Mouse (Mus musculus) ES-Bruce4 (cell line): Measurements from ENCODE around the gene Tmprss9. TPM values are rescaled to one million over a fixed set of nuclear protein-coding genes. Genes with fewer than 3 reads are reported as not detected.

ENCODE experiments used
- H3K27ac ChIP-seq: 2 replicates; pipeline ENCODE4 v1.5.1; 2012; ENCODE audit warnings: low read length, inconsistent platforms; ENCODE audit not compliant: insufficient read depth
- H3K27me3 ChIP-seq: 2 replicates; pipeline ENCODE4 v1.6.1; 2012; ENCODE audit warnings: mild to moderate bottlenecking, low read length, inconsistent platforms; ENCODE audit not compliant: control insufficient read depth, poor library complexity, insufficient read depth, severe bottlenecking
- H3K36me3 ChIP-seq: 2 replicates; pipeline ENCODE4 v1.6.1; 2012; ENCODE audit warnings: inconsistent platforms, mild to moderate bottlenecking, low read length, moderate library complexity; ENCODE audit not compliant: control insufficient read depth, poor library complexity, insufficient read depth, severe bottlenecking
- H3K4me1 ChIP-seq: one replicate; pipeline ENCODE4 v1.8.1; 2011; ENCODE audit warnings: low read length; ENCODE audit not compliant: control insufficient read depth, insufficient read depth
- H3K4me3 ChIP-seq: 2 replicates; pipeline ENCODE4 v1.5.1; 2011; ENCODE audit warnings: low read depth, mild to moderate bottlenecking, low read length
- H3K9ac ChIP-seq: 2 replicates; pipeline ENCODE4 v1.6.1; 2012; ENCODE audit warnings: low read depth, mild to moderate bottlenecking, inconsistent platforms; ENCODE audit not compliant: poor library complexity, severe bottlenecking
- H3K9me3 ChIP-seq: replicated peaks from 2 replicates; pipeline ENCODE4 v1.6.1; 2012; ENCODE audit warnings: mild to moderate bottlenecking, low read length, inconsistent platforms; ENCODE audit not compliant: control insufficient read depth, poor library complexity, insufficient read depth, severe bottlenecking
- CTCF ChIP-seq: IDR thresholded peaks from one replicate; pipeline ENCODE4 v1.8.1; 2011; ENCODE audit warnings: low read depth, low read length
- EP300 ChIP-seq: IDR thresholded peaks from 2 replicates; pipeline ENCODE4 v1.6.1; 2011; ENCODE audit warnings: low read depth, low read length; ENCODE audit not compliant: insufficient read depth
- POLR2A ChIP-seq: IDR thresholded peaks from one replicate; pipeline ENCODE4 v1.8.1; 2011; ENCODE audit warnings: low read length; ENCODE audit not compliant: insufficient read depth
- polyA plus RNA-seq: library from polyadenylated mRNA; stranded (reverse); fragments of >200 nt; gene quantifications from 2 replicates; pipeline ENCODE4 v1.2.4, GENCODE M21; 2011; ENCODE audit warnings: low read depth; ENCODE audit not compliant: missing spikeins, insufficient read depth, insufficient read length

The Tmprss9 gene
- polyA plus RNA-seq, 1 experiment, result 0.22 TPM

DNA sequence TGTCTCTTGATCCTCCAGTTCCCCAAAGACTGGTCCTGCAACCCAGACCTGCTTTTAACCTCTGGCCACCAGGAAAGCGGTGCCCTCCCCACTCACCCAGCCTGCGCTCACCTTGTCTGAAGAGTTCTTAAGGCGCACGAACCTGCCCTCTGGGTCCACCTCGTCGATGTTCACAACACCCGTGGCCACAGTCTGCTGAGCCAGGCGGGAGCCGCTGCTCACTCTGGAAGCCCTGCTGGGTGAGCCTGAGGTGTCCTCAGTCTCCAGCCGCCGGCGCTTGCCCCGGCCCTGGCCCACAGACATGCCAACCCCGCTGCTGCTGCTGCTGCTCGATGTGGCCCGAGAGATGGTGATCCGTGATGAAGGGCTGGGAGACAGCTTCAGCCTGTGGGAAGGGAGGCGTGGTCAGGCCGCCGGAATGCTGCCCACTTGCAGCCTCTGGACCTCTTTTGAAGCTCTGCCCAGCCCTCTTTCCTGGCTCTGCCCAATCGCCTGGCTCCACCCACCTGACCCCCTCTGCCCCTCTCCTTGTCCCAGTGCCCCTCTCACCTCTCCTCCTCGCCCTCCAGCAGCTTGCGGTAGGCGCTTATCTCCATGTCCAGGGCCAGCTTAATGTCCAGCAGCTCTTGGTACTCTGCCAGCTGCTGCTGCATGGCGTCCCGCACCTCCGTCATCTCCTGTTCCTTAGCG, 32.5 kb downstream of the Tmprss9 start:
- H3K27ac ChIP-seq, result no peak overlapping the region
- H3K9me3 ChIP-seq, result no peaks in the 10 kb centered on the region
- no peak overlapping the region for H3K9ac ChIP-seq
- TF ChIP-seq CTCF (no peak), EP300 (no peak), POLR2A (no peak)
- no peaks in the 10 kb centered on the region for H3K27me3 ChIP-seq
- no peaks in the 10 kb centered on the region for H3K4me1 ChIP-seq
- H3K4me3 ChIP-seq, result no peak overlapping the region
- peaks cover 3% of the 10 kb centered on the region for H3K36me3 ChIP-seq

DNA sequence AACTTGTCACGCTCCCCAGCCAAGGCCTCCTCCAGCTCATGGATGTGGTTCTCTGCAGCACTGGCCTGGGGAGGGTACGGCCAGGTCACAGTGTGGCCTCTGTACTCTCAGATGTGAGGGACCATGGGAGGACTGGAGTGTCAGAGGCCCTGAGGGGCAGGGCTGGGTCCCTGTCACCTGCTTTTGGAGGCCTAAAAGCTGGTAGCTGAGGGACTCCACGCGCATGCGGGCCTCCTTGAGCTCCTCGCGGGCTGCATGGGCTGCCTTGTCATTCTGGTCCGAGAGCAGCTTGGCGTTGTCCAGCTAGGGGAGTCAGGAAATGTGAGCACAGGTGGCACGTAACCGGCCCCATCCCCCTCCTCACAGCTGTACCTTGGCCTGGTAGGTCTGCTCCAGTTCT, 33.1 kb downstream of the Tmprss9 start:
- Histone ChIP-seq H3K27ac (no peak overlapping the region), H3K4me1 (no peaks in the 10 kb centered on the region)
- TF ChIP-seq EP300, result no peak
- no peak for TF ChIP-seq POLR2A
- no peak for TF ChIP-seq CTCF

DNA sequence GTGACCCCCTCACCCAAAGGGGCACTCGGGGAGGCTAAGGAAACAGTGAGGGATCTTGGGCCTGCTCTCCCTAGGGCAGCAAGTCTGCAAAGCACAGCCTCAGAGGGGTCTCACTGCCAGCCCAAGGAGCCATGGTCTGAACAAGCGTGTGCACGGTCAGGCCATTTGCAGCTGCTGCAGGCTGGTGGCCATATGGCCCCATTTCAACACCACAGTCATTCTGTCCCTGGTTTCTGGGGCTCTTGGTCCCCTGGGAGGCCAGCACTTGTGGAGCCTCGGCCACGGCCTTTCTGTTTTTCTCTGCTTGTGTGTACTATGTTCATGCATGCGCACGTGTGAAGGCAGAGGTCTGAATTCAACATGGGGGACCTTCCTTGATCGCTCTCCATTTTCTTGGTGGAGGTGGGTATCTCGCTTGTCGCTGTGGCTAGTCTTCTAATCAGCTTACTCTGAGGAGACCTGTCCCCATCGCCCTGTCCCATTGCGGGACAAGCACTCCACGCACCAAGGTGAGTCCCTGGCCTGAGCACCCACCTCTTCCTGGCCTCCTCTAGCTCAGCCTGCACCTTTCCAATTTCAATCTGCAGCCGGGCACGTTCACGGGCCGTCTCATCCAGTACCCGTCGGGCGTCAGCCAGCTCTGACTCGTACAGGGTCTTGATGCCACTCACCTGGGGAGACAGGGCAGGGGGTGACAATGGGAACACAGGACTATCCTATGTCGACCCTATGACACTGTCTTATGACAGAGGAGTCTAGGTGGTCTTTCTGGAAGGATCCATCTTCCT, 37.9 kb downstream of the Tmprss9 start:
- Histone ChIP-seq H3K27me3 (no peaks in the 10 kb centered on the region), H3K4me1 (no peaks in the 10 kb centered on the region), H3K9me3 (no peaks in the 10 kb centered on the region), H3K4me3 (no peak overlapping the region), H3K27ac (no peak overlapping the region), H3K36me3 (peaks cover 3% of the 10 kb centered on the region), H3K9ac (no peak overlapping the region)
- TF ChIP-seq CTCF (no peak), POLR2A (no peak), EP300 (no peak)

More for the DNA sequence above, 33.1 kb downstream of the Tmprss9 start:
- no peak overlapping the region for H3K4me3 ChIP-seq
- peaks cover 3% of the 10 kb centered on the region for H3K36me3 ChIP-seq
- no peak overlapping the region for H3K9ac ChIP-seq
- H3K9me3 ChIP-seq, result no peaks in the 10 kb centered on the region
- H3K27me3 ChIP-seq, result no peaks in the 10 kb centered on the region

DNA sequence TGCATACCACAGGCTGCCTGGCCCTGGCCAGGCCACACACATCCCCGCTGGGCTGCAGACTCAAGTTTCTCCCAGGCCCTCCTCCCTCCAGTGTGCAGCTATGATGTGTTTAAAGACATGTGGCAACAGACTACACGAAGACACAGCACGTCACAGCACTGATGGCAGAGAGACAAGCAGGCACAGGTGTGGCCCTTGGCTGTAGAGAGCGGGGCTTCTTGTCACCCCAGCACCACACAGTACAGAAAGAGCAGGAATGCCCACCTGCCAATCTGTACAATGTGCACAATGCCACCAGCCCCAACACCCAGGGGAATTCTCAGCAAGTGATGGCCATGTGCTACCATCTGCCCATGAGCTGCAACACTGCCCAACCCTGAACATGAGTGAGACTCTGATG, 39.7 kb downstream of the Tmprss9 start:
- H3K9me3 ChIP-seq, result no peaks in the 10 kb centered on the region

DNA sequence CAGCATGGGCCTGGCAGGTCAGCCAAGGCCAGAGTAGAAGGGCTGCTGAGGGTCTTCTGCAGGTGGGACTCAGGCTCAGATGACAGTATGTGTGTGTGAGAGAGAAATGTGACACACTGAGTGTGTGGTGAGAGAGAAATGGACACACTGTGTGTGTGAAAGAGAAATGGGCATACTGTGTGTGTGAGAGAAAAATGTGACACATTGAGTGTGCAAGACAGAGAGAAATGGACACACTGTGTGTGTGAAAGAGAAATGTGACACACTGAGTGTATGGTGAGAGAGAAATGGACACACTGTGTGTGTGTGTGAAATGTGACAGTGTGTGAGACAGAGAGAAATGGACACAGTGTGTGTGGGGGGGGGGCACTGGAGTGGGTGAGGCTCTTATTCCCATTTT, 40.2 kb downstream of the Tmprss9 start:
- no peaks in the 10 kb centered on the region for H3K27me3 ChIP-seq
- H3K9me3 ChIP-seq, result no peaks in the 10 kb centered on the region
- TF ChIP-seq EP300 (no peak), POLR2A (no peak), CTCF (no peak)
- H3K9ac ChIP-seq, result no peak overlapping the region
- peaks cover 6% of the 10 kb centered on the region for H3K36me3 ChIP-seq
- H3K4me1 ChIP-seq, result no peaks in the 10 kb centered on the region
- H3K27ac ChIP-seq, result no peak overlapping the region
- no peak overlapping the region for H3K4me3 ChIP-seq

More for the DNA sequence above, 39.7 kb downstream of the Tmprss9 start:
- Histone ChIP-seq H3K27ac (no peak overlapping the region), H3K36me3 (peaks cover 6% of the 10 kb centered on the region), H3K27me3 (no peaks in the 10 kb centered on the region), H3K4me1 (no peaks in the 10 kb centered on the region), H3K9ac (no peak overlapping the region), H3K4me3 (no peak overlapping the region)
- TF ChIP-seq CTCF (no peak), EP300 (no peak), POLR2A (no peak)

DNA sequence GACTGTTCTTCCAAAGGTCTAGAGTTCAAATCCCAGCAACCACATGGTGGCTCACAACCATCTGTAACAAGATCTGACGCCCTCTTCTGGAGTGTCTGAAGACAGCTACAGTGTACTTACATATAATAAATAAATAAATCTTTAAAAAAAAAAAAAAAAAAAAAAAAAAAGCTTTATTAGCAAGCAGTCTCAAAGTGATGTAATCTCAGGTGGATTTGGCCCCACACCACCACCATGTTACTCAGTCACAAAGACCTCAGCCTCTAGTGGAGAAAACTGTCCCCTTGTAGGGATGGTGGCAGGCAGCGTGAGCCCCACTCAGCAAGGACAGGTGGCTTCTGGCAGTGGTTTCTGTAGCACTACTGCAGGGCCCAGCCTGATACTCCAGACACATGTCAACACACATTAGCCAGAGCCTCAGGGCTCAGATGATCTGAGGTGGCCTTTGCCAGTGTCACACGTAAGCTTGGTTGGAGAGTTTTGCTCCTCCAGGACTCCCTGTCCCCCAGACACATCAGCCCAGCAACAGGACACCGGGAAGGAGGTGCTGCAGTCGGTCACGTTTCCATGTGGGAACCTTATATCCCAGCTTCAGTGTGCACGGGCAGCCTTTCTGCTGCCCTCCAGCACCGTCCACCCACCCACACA, 41.8 kb downstream of the Tmprss9 start:
- no peak overlapping the region for H3K27ac ChIP-seq
- H3K9ac ChIP-seq, result no peak overlapping the region
- H3K9me3 ChIP-seq, result no peaks in the 10 kb centered on the region
- no peaks in the 10 kb centered on the region for H3K27me3 ChIP-seq
- no peak for TF ChIP-seq POLR2A
- no peak for TF ChIP-seq EP300
- TF ChIP-seq CTCF, result no peak
- no peak overlapping the region for H3K4me3 ChIP-seq
- H3K4me1 ChIP-seq, result no peaks in the 10 kb centered on the region
- peaks cover 6% of the 10 kb centered on the region for H3K36me3 ChIP-seq
